Mouse (Mus musculus): Measurements from ENCODE around the gene Ankrd13b. TPM values are rescaled to one million over a fixed set of nuclear protein-coding genes. Genes with fewer than 3 reads are reported as not detected.

Ankrd13b gene
- total and polyA plus RNA-seq, 3 experiments, result 22.6 to 54.0 TPM; not detected in 1

- Histone ChIP-seq H3K27me3 (ENCODE audit: control insufficient read depth in 1 of 2, insufficient read depth in 2 of 2, low read length in 2 of 2) (no peaks in the 10 kb centered on the region), H3K27ac (ENCODE audit: control insufficient read depth, low read depth, low read length) (no peak overlapping the region), H3K4me1 (ENCODE audit: control insufficient read depth in 1 of 2, insufficient read depth in 2 of 2, low read length in 2 of 2) (no peaks in the 10 kb centered on the region), H3K9ac (ENCODE audit: control insufficient read depth, low read depth, low read length, poor library complexity, severe bottlenecking) (no peak overlapping the region), H3K36me3 (ENCODE audit: control insufficient read depth in 1 of 2, insufficient read depth in 2 of 2, low read length in 2 of 2) (peaks cover 0 to 8% of the 10 kb centered on the region in 2 experiments; a peak in 3 of 4 replicates), H3K9me3 (replicated peaks; ENCODE audit: insufficient read depth, low read length) (no peaks in the 10 kb centered on the region), H3K4me3 (ENCODE audit: control insufficient read depth in 1 of 2, insufficient read depth in 1 of 2, low read depth in 2 of 2, low read length in 2 of 2) (no peak overlapping the region), H3K79me2 (ENCODE audit: control insufficient read depth, insufficient read depth, low read length, poor library complexity) (no peaks in the 10 kb centered on the region)
- TF ChIP-seq MYC (IDR thresholded peaks at IDR 0.05; ENCODE audit: low read depth, low read length) (no peak), POLR2AphosphoS2 (IDR thresholded peaks at IDR 0.05; ENCODE audit: low read length) (no peak), GABPA (IDR thresholded peaks at IDR 0.05; ENCODE audit: low read depth, low read length) (no peak), RCOR1 (IDR thresholded peaks at IDR 0.05; ENCODE audit: low read depth, low read length) (no peak), SIN3A (IDR thresholded peaks at IDR 0.05; ENCODE audit: low read length) (no peak), BHLHE40 (IDR thresholded peaks at IDR 0.05; ENCODE audit: borderline replicate concordance, low read depth, low read length) (no peak), POLR2AphosphoS5 (IDR thresholded peaks at IDR 0.05; ENCODE audit: borderline replicate concordance, low read depth, low read length) (no peak), NRF1 (IDR thresholded peaks at IDR 0.05; ENCODE audit: insufficient read depth, low read depth, low read length, poor library complexity, severe bottlenecking) (no peak), ELF1 (IDR thresholded peaks at IDR 0.05; ENCODE audit: low read depth, low read length) (no peak), MAX (IDR thresholded peaks at IDR 0.05; ENCODE audit: low read length) (no peak), NELFE (IDR thresholded peaks at IDR 0.05; ENCODE audit: low read depth, low read length) (no peak), EP300 (IDR thresholded peaks at IDR 0.05; ENCODE audit: low read depth in 1 of 2, low read length in 2 of 2) (no peak), CHD2 (IDR thresholded peaks at IDR 0.05; ENCODE audit: low read length) (no peak), USF2 (IDR thresholded peaks at IDR 0.05; ENCODE audit: borderline replicate concordance in 1 of 2, insufficient read depth in 1 of 2, low read depth in 1 of 2, low read length in 2 of 2) (no peak), TAL1 (IDR thresholded peaks at IDR 0.05; ENCODE audit: low read length) (no peak)
- no peak for DNase-seq (ENCODE audit: low read depth, low spot score)
Observed at GRCm38 (mm10) chr11:77437026-77437425, 52.5 kb downstream of the Ankrd13b start.

- no peak for TF ChIP-seq MAZ (IDR thresholded peaks at IDR 0.05; ENCODE audit: low read depth, low read length)
- TF ChIP-seq GABPA (IDR thresholded peaks at IDR 0.05; ENCODE audit: low read depth, low read length), result no peak
- TF ChIP-seq MAX (IDR thresholded peaks at IDR 0.05; ENCODE audit: low read length), result no peak
- TF ChIP-seq CTCF (IDR thresholded peaks at IDR 0.05 in 2 of 3, conservative IDR thresholded peaks at IDR 0.05 in 1 of 3; ENCODE audit: control insufficient read depth in 1 of 3, insufficient read depth in 1 of 3, low read depth in 2 of 3, low read length in 3 of 3, poor library complexity in 1 of 3, severe bottlenecking in 1 of 3), result no peak
- TF ChIP-seq BHLHE40 (IDR thresholded peaks at IDR 0.05; ENCODE audit: borderline replicate concordance, low read depth, low read length), result no peak
- Histone ChIP-seq H3K4me3 (ENCODE audit: control insufficient read depth in 1 of 2, insufficient read depth in 1 of 2, low read depth in 2 of 2, low read length in 2 of 2) (no peak overlapping the region), H3K27me3 (ENCODE audit: control insufficient read depth in 1 of 2, insufficient read depth in 2 of 2, low read length in 2 of 2) (no peaks in the 10 kb centered on the region), H3K27ac (ENCODE audit: control insufficient read depth, low read depth, low read length) (no peak overlapping the region), H3K9ac (ENCODE audit: control insufficient read depth, low read depth, low read length, poor library complexity, severe bottlenecking) (no peak overlapping the region), H3K36me3 (ENCODE audit: control insufficient read depth in 1 of 2, insufficient read depth in 2 of 2, low read length in 2 of 2) (peaks cover 7 to 9% of the 10 kb centered on the region in 2 experiments), H3K79me2 (ENCODE audit: control insufficient read depth, insufficient read depth, low read length, poor library complexity) (no peaks in the 10 kb centered on the region), H3K4me1 (ENCODE audit: control insufficient read depth in 1 of 2, insufficient read depth in 2 of 2, low read length in 2 of 2) (peaks cover 0 to 2% of the 10 kb centered on the region in 2 experiments; a peak in 2 of 4 replicates), H3K9me3 (replicated peaks; ENCODE audit: insufficient read depth, low read length) (no peaks in the 10 kb centered on the region)
- no peak for DNase-seq (ENCODE audit: low read depth, low spot score)
Observed at GRCm38 (mm10) chr11:77428446-77428845, 61.0 kb downstream of the Ankrd13b start.
